In the genomic region with DNA sequence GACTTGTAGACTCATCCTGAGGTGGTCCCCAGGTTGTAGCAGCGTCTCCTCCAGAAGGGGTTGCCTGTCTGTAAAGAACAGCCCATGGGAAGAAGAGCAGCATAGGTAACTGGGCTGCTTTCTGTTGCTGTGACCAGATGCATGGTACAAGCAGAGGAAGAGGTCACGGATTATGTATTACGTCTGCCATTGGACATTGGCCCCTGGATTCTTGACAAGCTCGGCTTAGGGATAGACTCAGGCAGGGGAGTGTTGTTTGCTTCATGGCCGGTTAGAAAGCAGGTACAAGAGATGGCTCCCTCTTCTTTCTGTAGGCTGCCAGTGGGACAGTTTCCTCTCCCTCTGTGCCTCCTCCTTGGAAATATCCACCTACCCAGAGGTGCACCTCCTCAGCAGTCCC, we compare ENCODE assay signal across 15 mouse cellular contexts.
A peak's percentile ranks its signal among the peaks of the same experiment; 100 is the strongest.
DNase-seq lines count a peak whose midpoint lies in the region; ATAC-seq and TF ChIP-seq lines count a peak whose summit lies in the region.
"Had no signal": no experiment of that assay in that cellular context is flagged by ENCODE, and none has a peak within 500 bp of the region (broad histone marks: within the 10 kb centered on the region; RNA-seq: fewer than 3 reads in every experiment).

No protein-coding gene starts in this region.

- H3K36me3 ChIP-seq in kidney, adult 2 months (ENCODE audit: control insufficient read depth, insufficient read depth, low read length): no peaks in the 10 kb centered on the region
- H3K36me3 ChIP-seq in intestine, postnatal 0 days (ENCODE audit: control insufficient read depth, insufficient read depth): no peaks in the 10 kb centered on the region
- H3K36me3 ChIP-seq in limb, embryonic 14.5 days (ENCODE audit: control insufficient read depth, insufficient read depth, low read length): peaks cover 4% of the 10 kb centered on the region; the same call in 1 of the 2 replicates
- H3K36me3 ChIP-seq: hindbrain, embryonic 15.5 days had no signal

- DNase-seq in gastrocnemius, adult 2 months: no peak
- DNase-seq in gastrocnemius, postnatal 14 days: no peak
- peak; percentile 89 for DNase-seq in kidney, adult 2 months
- DNase-seq in kidney, postnatal 4 days: no peak
- DNase-seq in limb, embryonic 14.5 days (ENCODE audit: low spot score): no peak
- no peak for DNase-seq in urinary bladder, postnatal 36 days (ENCODE audit: low spot score in 2 of 2)
- no peak for DNase-seq in frontal cortex, postnatal 25 days (ENCODE audit: low spot score in 2 of 2)
- DNase-seq: adrenal gland, adult 2 months; cerebellum, postnatal 14 days; heart, postnatal 36 days had no signal

- H3K4me3 ChIP-seq in gastrocnemius, adult 2 months: no peak overlapping the region
- H3K4me3 ChIP-seq in kidney, adult 2 months (ENCODE audit: insufficient read depth, low read depth, low read length): no peak overlapping the region
- H3K4me3 ChIP-seq in intestine, postnatal 0 days (ENCODE audit: low read depth, low read length): no peak overlapping the region
- H3K4me3 ChIP-seq in limb, embryonic 14.5 days (replicated peaks; ENCODE audit: low read length): no peak overlapping the region
- H3K4me3 ChIP-seq: hindbrain, embryonic 15.5 days had no signal

- H3K27ac ChIP-seq in gastrocnemius, adult 2 months: peak overlapping the region; percentile 1; the same call in 1 of the 2 replicates
- H3K27ac ChIP-seq in kidney, adult 2 months (ENCODE audit: insufficient read depth, low read depth, low read length): 0 out of 2 replicates have a peak overlapping the region, but pooled peaks have one; percentile 4
- H3K27ac ChIP-seq in intestine, postnatal 0 days (ENCODE audit: low read depth, low read length): peak overlapping the region; percentile 54
- H3K27ac ChIP-seq in limb, embryonic 14.5 days (replicated peaks; ENCODE audit: low read depth, low read length): peak overlapping the region; percentile 33; the same call in 1 of the 2 replicates
- H3K27ac ChIP-seq: hindbrain, embryonic 15.5 days; liver, embryonic 14.5 days had no signal

- H3K27me3 ChIP-seq in kidney, adult 2 months (replicated peaks; ENCODE audit: control insufficient read depth, insufficient read depth, low read length): no peaks in the 10 kb centered on the region
- no peaks in the 10 kb centered on the region for H3K27me3 ChIP-seq in intestine, postnatal 0 days (replicated peaks; ENCODE audit: control insufficient read depth, insufficient read depth, low read length)
- H3K27me3 ChIP-seq in limb, embryonic 14.5 days (ENCODE audit: control insufficient read depth, insufficient read depth, low read length): no peaks in the 10 kb centered on the region
- H3K27me3 ChIP-seq: CH12.LX; hindbrain, embryonic 15.5 days had no signal

- H3K9ac ChIP-seq in intestine, postnatal 0 days (ENCODE audit: low read depth, low read length): no peak overlapping the region
- 0 out of 2 replicates have a peak overlapping the region, but pooled peaks have one; percentile 4 for H3K9ac ChIP-seq in limb, embryonic 14.5 days (ENCODE audit: low read depth, low read length, severe bottlenecking)
- H3K9ac ChIP-seq: hindbrain, embryonic 15.5 days; liver, embryonic 14.5 days had no signal

- no peak for TF ChIP-seq CTCF in gastrocnemius, adult 2 months (IDR thresholded peaks at IDR 0.05)
- TF ChIP-seq CTCF in kidney, adult 2 months (conservative IDR thresholded peaks at IDR 0.05; ENCODE audit: insufficient read depth, insufficient read length, low read depth, low read length): no peak
- no peak for TF ChIP-seq CTCF in intestine, postnatal 0 days (IDR thresholded peaks at IDR 0.05; ENCODE audit: low read depth)

- H3K4me2 ChIP-seq in intestine, postnatal 0 days (replicated peaks; ENCODE audit: low read depth): no peak overlapping the region
- no peak overlapping the region for H3K4me2 ChIP-seq in limb, embryonic 14.5 days (replicated peaks; ENCODE audit: low read depth, low read length, severe bottlenecking)
- H3K4me2 ChIP-seq: hindbrain, embryonic 15.5 days had no signal

- H3K9me3 ChIP-seq in intestine, postnatal 0 days (ENCODE audit: control insufficient read depth): no peaks in the 10 kb centered on the region
- no peaks in the 10 kb centered on the region for H3K9me3 ChIP-seq in limb, embryonic 14.5 days (ENCODE audit: control insufficient read depth, low read length)
- H3K9me3 ChIP-seq: hindbrain, embryonic 15.5 days had no signal

- intact Hi-C loops in gastrocnemius, adult 2 months (cut with DNase I): no loop called here
- intact Hi-C loops in gastrocnemius, postnatal 14 days (cut with DNase I; ENCODE audit: low total_unique reads): no loop called here

- no peak for TF ChIP-seq POLR2A in kidney, adult 2 months (IDR thresholded peaks at IDR 0.05; ENCODE audit: low read depth, low read length)
- TF ChIP-seq POLR2A in limb, embryonic 14.5 days (IDR thresholded peaks at IDR 0.05; ENCODE audit: borderline replicate concordance, extremely low read depth, insufficient read depth, insufficient read length): no peak

- ATAC-seq in intestine, postnatal 0 days: no peak
- no peak for ATAC-seq in limb, embryonic 14.5 days (ENCODE audit: low FRiP score, low read depth)
- ATAC-seq: forebrain, embryonic 14.5 days had no signal

- peaks cover 53% of the 10 kb centered on the region for H3K4me1 ChIP-seq in kidney, adult 2 months (ENCODE audit: control insufficient read depth, insufficient read depth, low read length)
- H3K4me1 ChIP-seq in intestine, postnatal 0 days (replicated peaks; ENCODE audit: control insufficient read depth, insufficient read depth, low read length): peaks cover 39% of the 10 kb centered on the region
- peaks cover 65% of the 10 kb centered on the region for H3K4me1 ChIP-seq in limb, embryonic 14.5 days (ENCODE audit: control insufficient read depth, insufficient read depth, low read length)

- WGBS in kidney, adult 2 months: 67% methylated on average over 5 of the region's 5 CpGs
- WGBS in intestine, postnatal 0 days: 42% methylated on average over 5 of the region's 5 CpGs
- 86% methylated on average over 5 of the region's 5 CpGs for WGBS in limb, embryonic 14.5 days

Comparison
In these comparisons a context has a peak if more than half of its experiments do, and no peak if none do; other contexts are left out.
1. H3K27ac ChIP-seq: peak in every context shown above with its lines; median percentile 54 in intestine, postnatal 0 days; 33 in limb, embryonic 14.5 days; 4 in kidney, adult 2 months; 1 in gastrocnemius, adult 2 months.